ENCODE assay signal across 12 mouse cellular contexts in the genomic region with DNA sequence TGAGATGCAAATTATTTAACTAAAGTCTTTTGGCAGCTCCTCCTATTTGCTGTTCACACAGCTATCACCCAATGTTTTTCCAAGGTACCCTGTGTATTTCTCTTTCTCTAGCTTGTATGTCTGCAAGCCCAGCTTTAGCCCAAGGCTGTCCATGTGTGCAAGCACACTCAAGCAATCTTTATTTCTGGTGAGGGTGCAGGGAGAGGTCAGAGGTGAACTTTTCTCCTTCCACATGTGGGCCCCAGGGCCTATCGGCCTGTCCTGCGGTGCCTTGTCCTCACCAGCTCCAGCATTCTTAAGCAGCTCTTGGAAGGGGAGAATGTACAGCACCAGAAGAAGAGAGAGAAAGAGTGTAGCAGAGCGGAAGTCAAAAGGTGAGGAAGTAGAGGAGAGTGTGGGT. TPM values are rescaled to one million over a fixed set of nuclear protein-coding genes. Genes with fewer than 3 reads are reported as not detected.
DNase-seq lines count a peak whose midpoint lies in the region; ATAC-seq and TF ChIP-seq lines count a peak whose summit lies in the region.
"Had no signal": no experiment of that assay in that cellular context is flagged by ENCODE, and none has a peak within 500 bp of the region (broad histone marks: within the 10 kb centered on the region; RNA-seq: fewer than 3 reads in every experiment).

No protein-coding gene starts in this region.

- no peaks in the 10 kb centered on the region for H3K36me3 ChIP-seq in lung, postnatal 0 days (ENCODE audit: insufficient read depth, low read length)
- H3K36me3 ChIP-seq in heart, embryonic 14.5 days (ENCODE audit: control insufficient read depth, insufficient read depth, low read length), result no peaks in the 10 kb centered on the region
- no peaks in the 10 kb centered on the region for H3K36me3 ChIP-seq in stomach, embryonic 15.5 days
- H3K36me3 ChIP-seq: hindbrain, embryonic 12.5 days had no signal

- no peaks in the 10 kb centered on the region for H3K9me3 ChIP-seq in lung, postnatal 0 days (ENCODE audit: low read length)
- no peaks in the 10 kb centered on the region for H3K9me3 ChIP-seq in heart, embryonic 14.5 days (ENCODE audit: control insufficient read depth, low read length)
- H3K9me3 ChIP-seq in stomach, embryonic 15.5 days, result no peaks in the 10 kb centered on the region
- H3K9me3 ChIP-seq: hindbrain, embryonic 12.5 days had no signal

- peaks cover 3% of the 10 kb centered on the region; the same call in 1 of the 2 replicates for H3K4me1 ChIP-seq in lung, postnatal 0 days (ENCODE audit: insufficient read depth, low read depth, low read length)
- H3K4me1 ChIP-seq in heart, embryonic 14.5 days (ENCODE audit: control insufficient read depth in 2 of 2, insufficient read depth in 2 of 2, low read length in 2 of 2), result peaks cover 14 to 16% of the 10 kb centered on the region in 2 experiments
- H3K4me1 ChIP-seq in stomach, embryonic 15.5 days, result 0 out of 2 replicates have a peak, but pooled peaks cover 2% of the 10 kb centered on the region

- TF ChIP-seq EP300 in lung, postnatal 0 days (IDR thresholded peaks at IDR 0.05), result no peak

- H3K4me3 ChIP-seq in gastrocnemius, adult 2 months, result peak overlapping the region; percentile 16
- no peak overlapping the region for H3K4me3 ChIP-seq in lung, postnatal 0 days (ENCODE audit: low read depth, low read length)
- H3K4me3 ChIP-seq in heart, embryonic 14.5 days (ENCODE audit: control insufficient read depth in 1 of 2, insufficient read depth in 1 of 2, low read depth in 1 of 2, low read length in 2 of 2), result no peak overlapping the region
- H3K4me3 ChIP-seq in stomach, embryonic 15.5 days (replicated peaks), result no peak overlapping the region
- H3K4me3 ChIP-seq: erythroblast, embryonic 14.5 days; hindbrain, embryonic 12.5 days; left cerebral cortex, adult 2 months had no signal

- no peak for TF ChIP-seq CTCF in gastrocnemius, adult 2 months (IDR thresholded peaks at IDR 0.05)
- TF ChIP-seq CTCF in lung, postnatal 0 days (IDR thresholded peaks at IDR 0.05), result no peak

- intact Hi-C loops in gastrocnemius, adult 2 months (cut with DNase I), result no loop called here
- intact Hi-C loops in gastrocnemius, postnatal 14 days (cut with DNase I; ENCODE audit: low total_unique reads), result no loop called here

- no peak overlapping the region for H3K4me2 ChIP-seq in lung, postnatal 0 days (replicated peaks; ENCODE audit: low read depth, low read length)
- 0 out of 2 replicates have a peak overlapping the region, but pooled peaks have one; percentile 35 for H3K4me2 ChIP-seq in heart, embryonic 14.5 days (ENCODE audit: low read length)
- H3K4me2 ChIP-seq in stomach, embryonic 15.5 days, result no peak overlapping the region
- H3K4me2 ChIP-seq: hindbrain, embryonic 12.5 days; liver, embryonic 11.5 days had no signal

- H3K27me3 ChIP-seq in lung, postnatal 0 days (replicated peaks; ENCODE audit: insufficient read depth, low read length), result no peaks in the 10 kb centered on the region
- no peaks in the 10 kb centered on the region for H3K27me3 ChIP-seq in heart, embryonic 14.5 days (ENCODE audit: control insufficient read depth, insufficient read depth, low read length)
- no peaks in the 10 kb centered on the region for H3K27me3 ChIP-seq in stomach, embryonic 15.5 days (replicated peaks)
- H3K27me3 ChIP-seq: hindbrain, embryonic 12.5 days had no signal

- H3K27ac ChIP-seq in gastrocnemius, adult 2 months, result peak overlapping the region; percentile 92
- H3K27ac ChIP-seq in lung, postnatal 0 days (ENCODE audit: low read length), result peak overlapping the region; percentile 47
- H3K27ac ChIP-seq in heart, embryonic 14.5 days (replicated peaks in 1 of 2; ENCODE audit: control insufficient read depth in 1 of 2, insufficient read depth in 1 of 2, low read depth in 2 of 2, low read length in 2 of 2), result peak overlapping the region; percentile 95
- peak overlapping the region; percentile 64 for H3K27ac ChIP-seq in stomach, embryonic 15.5 days
- H3K27ac ChIP-seq: hindbrain, embryonic 12.5 days; left cerebral cortex, adult 2 months had no signal

- WGBS in lung, postnatal 0 days, result 77% methylated on average over 3 of the region's 3 CpGs
- WGBS in heart, embryonic 14.5 days, result 62% methylated on average over 3 of the region's 3 CpGs
- 81% methylated on average over 3 of the region's 3 CpGs for WGBS in stomach, embryonic 15.5 days

- H3K9ac ChIP-seq in lung, postnatal 0 days (replicated peaks; ENCODE audit: low read depth), result no peak overlapping the region
- 0 out of 2 replicates have a peak overlapping the region, but pooled peaks have one; percentile 6 for H3K9ac ChIP-seq in heart, embryonic 14.5 days (ENCODE audit: low read length)
- no peak overlapping the region for H3K9ac ChIP-seq in stomach, embryonic 15.5 days
- H3K9ac ChIP-seq: hindbrain, embryonic 12.5 days had no signal

- ATAC-seq in lung, postnatal 0 days, result no peak
- ATAC-seq in heart, embryonic 14.5 days (ENCODE audit: insufficient number of reproducible peaks, insufficient read depth, low FRiP score, low read depth), result no peak
- no peak for ATAC-seq in stomach, embryonic 15.5 days (ENCODE audit: insufficient read depth, low FRiP score, low read depth)

- DNase-seq in gastrocnemius, adult 2 months, result no peak
- no peak for DNase-seq in gastrocnemius, postnatal 14 days
- no peak for DNase-seq in lung, postnatal 0 days (ENCODE audit: low spot score)
- no peak for DNase-seq in lung, postnatal 25 days (ENCODE audit: low spot score)
- no peak for DNase-seq in left cerebral cortex, adult 8-10 months (ENCODE audit: low spot score in 2 of 2)
- DNase-seq: kidney, postnatal 4 days had no signal

RNA-seq across cellular contexts. Expression of a gene that starts 9.5 kb away (rescaled TPM):
- total RNA-seq in gastrocnemius, adult 2 months (2021), result 10 to 100 TPM; 31.1 to 32.6 TPM
- total RNA-seq in gastrocnemius, postnatal 14 days (2021), result 10 to 100 TPM; 22.0 to 26.6 TPM
- polyA plus RNA-seq in lung, postnatal 0 days (2015; fragmentation: Nextera tagmentation; extraction: Ambion mirVana), result 11.2 and 12.2 TPM in 2 replicates
- 18.8 and 20.3 TPM in 2 replicates for polyA plus RNA-seq in heart, embryonic 14.5 days (2014; fragmentation: Nextera tagmentation; extraction: Ambion mirVana)
- 22.0 and 23.1 TPM in 2 replicates for polyA plus RNA-seq in stomach, embryonic 15.5 days (2015; fragmentation: Nextera tagmentation; extraction: Ambion mirVana)
- total RNA-seq in left cerebral cortex, adult 8-10 months (2022), result 10 to 100 TPM; 61.6 to 80.7 (median 69.0) TPM
